Mouse (Mus musculus) adrenal gland, postnatal 25 days (tissue): Measurements from ENCODE around the gene Dpagt1. TPM values are rescaled to one million over a fixed set of nuclear protein-coding genes. Genes with fewer than 3 reads are reported as not detected.
A peak's percentile ranks its signal among the peaks of the same experiment; 100 is the strongest.

Experiments used
- DNase-seq: peaks from one replicate; pipeline ENCODE4 v3.0.0; 2021; ENCODE audit warnings: mixed read lengths
- microRNA-seq, 2 experiments: library from miRNA; unstranded; fragments of <30 nt; microRNA quantifications; one replicate each; pipeline ENCODE4 v1.2.0; 2021
- total RNA-seq: library from RNA; stranded (reverse); gene quantifications from 2 replicates; pipeline ENCODE4 v1.2.3, GENCODE M21; 2021

Gene Dpagt1
- total RNA-seq, 1 experiment from 2014 or later, result 34.5 TPM

- DNase-seq, result peak; percentile 99
Measured at GRCm38 (mm10) chr9:44379054-44379834, 53.4 kb downstream of the Dpagt1 start, which contains the start of gene Hyou1. Gene Hyou1, plus strand, starts transcription at chr9:44379490.

- no peak for DNase-seq
Measured at GRCm38 (mm10) chr9:44379862-44380261, 54.0 kb downstream of the Dpagt1 start.

Small RNAs within 50 kb of the gene (microRNA-seq; reads per million reads assigned to microRNA genes)
- gene Gm44335, result 0.34 to 0.36 reads per million in 2 experiments

Other genes with a start within 250 kb of the Dpagt1 start
- not detected in 2 replicates for gene Mfrp, start 224.3 kb upstream of the Dpagt1 start, total RNA-seq
- 9.9 and 10.9 TPM in 2 replicates for gene C1qtnf5, start 218.8 kb upstream of the Dpagt1 start, total RNA-seq
- 0.82 and 1.5 TPM in 2 replicates for gene Gm49380, start 212.5 kb upstream of the Dpagt1 start, total RNA-seq
- gene Rnf26, start 212.5 kb upstream of the Dpagt1 start, total RNA-seq, result 30.3 and 36.4 TPM in 2 replicates
- 32.2 and 32.9 TPM in 2 replicates for gene Mcam, start 191.6 kb upstream of the Dpagt1 start, total RNA-seq
- gene Cbl, start 92.0 kb upstream of the Dpagt1 start, total RNA-seq, result 32.7 and 36.2 TPM in 2 replicates
- gene Ccdc153, start 85.3 kb upstream of the Dpagt1 start, total RNA-seq, result 2.0 and 3.7 TPM in 2 replicates
- 0.27 TPM in 1 of 2 replicates, not detected in the other for gene Pdzd3, start 74.5 kb upstream of the Dpagt1 start, total RNA-seq
- gene Nlrx1, start 57.4 kb upstream of the Dpagt1 start, total RNA-seq, result 18.5 and 34.8 TPM in 2 replicates
- 39.1 and 43.4 TPM in 2 replicates for gene Abcg4, start 37.4 kb upstream of the Dpagt1 start, total RNA-seq
- gene Hinfp, start 20.3 kb upstream of the Dpagt1 start, total RNA-seq, result 23.6 and 29.3 TPM in 2 replicates
- 43.3 and 48.8 TPM in 2 replicates for gene C2cd2l, start 5.7 kb upstream of the Dpagt1 start, total RNA-seq
- 56.5 and 65.2 TPM in 2 replicates for gene H2afx, start 8.7 kb downstream of the Dpagt1 start, total RNA-seq
- gene Hmbs, start 18.2 kb downstream of the Dpagt1 start, total RNA-seq, result 81.2 and 102 TPM in 2 replicates
- 52.4 and 74.6 TPM in 2 replicates for gene Vps11, start 35.7 kb downstream of the Dpagt1 start, total RNA-seq
- 144 and 148 TPM in 2 replicates for gene Hyou1, start 53.5 kb downstream of the Dpagt1 start, total RNA-seq
- 21.4 and 27.1 TPM in 2 replicates for gene Slc37a4, start 70.8 kb downstream of the Dpagt1 start, total RNA-seq
- gene Rps25, start 81.1 kb downstream of the Dpagt1 start, total RNA-seq, result 1,083 and 1,176 TPM in 2 replicates
- gene Trappc4, start 81.6 kb downstream of the Dpagt1 start, total RNA-seq, result 89.7 and 92.0 TPM in 2 replicates
- 20.4 and 21.9 TPM in 2 replicates for gene Ccdc84, start 92.5 kb downstream of the Dpagt1 start, total RNA-seq
- not detected in 2 replicates for gene Foxr1, start 115.1 kb downstream of the Dpagt1 start, total RNA-seq
- not detected in 2 replicates for gene Upk2, start 129.0 kb downstream of the Dpagt1 start, total RNA-seq
- gene Bcl9l, start 156.8 kb downstream of the Dpagt1 start, total RNA-seq, result 56.0 and 82.0 TPM in 2 replicates
- gene Cxcr5, start 235.9 kb downstream of the Dpagt1 start, total RNA-seq, result 0.18 TPM in 1 of 2 replicates, not detected in the other